Mouse (Mus musculus) left cerebral cortex, adult 18-20 months (tissue): ENCODE results near the gene Polr2b. TPM values are rescaled to one million over a fixed set of nuclear protein-coding genes. Genes with fewer than 3 reads are reported as not detected.
A peak's percentile ranks its signal among the peaks of the same experiment; 100 is the strongest.

Source experiments
- DNase-seq, 2 experiments: peaks; one replicate each; pipeline ENCODE4 v3.0.0; 2021 to 2022; ENCODE audit warnings: low spot score in 2 of 2, mixed read lengths in 1 of 2
- total RNA-seq, 2 experiments: library from RNA; stranded (reverse); gene quantifications; 2 replicates each; pipeline ENCODE4 v1.2.3; 2021

Gene Polr2b
- total RNA-seq, 2 experiments from 2014 or later, result 44.0 to 45.3 TPM

DNA sequence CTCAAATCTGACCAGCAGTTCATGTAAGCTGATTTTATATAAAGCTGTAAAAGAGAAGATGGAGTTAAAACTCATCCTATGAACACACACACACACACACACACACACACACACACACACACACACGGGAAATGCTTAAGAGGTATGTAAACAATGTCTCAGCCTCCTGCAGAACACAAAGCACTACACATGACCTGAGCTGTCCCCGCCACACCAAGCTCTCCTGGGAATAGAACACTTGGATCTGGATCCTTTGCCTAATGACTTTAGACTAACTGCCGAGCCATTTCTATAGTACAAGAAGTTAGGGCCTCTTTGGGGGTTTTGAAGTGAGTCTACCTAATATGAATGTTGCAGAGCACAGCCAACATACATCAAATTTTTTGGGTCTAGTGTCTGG is 52.2 kb downstream of the Polr2b start:
- no peak for DNase-seq

DNA sequence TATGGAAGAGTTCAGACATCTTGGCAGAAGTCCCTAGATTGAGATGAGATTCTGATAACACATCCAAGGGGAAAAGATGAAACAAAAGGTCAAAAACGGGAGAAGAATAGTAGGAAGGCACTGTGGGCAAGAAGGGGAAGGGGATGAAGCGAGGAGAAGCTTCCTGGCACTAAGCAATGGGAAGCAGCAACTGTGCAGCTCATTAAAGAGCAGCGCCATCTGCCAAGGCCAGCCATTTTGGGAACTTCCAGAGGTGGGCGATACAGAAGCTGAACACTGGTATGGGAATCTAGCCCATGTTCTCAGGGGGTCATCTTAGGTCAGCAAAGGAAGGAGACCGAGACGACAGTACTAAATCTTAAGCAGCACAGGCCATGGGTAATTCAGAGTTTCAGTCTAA is 53.7 kb downstream of the Polr2b start:
- peak; percentile 51 to 67 for DNase-seq

DNA sequence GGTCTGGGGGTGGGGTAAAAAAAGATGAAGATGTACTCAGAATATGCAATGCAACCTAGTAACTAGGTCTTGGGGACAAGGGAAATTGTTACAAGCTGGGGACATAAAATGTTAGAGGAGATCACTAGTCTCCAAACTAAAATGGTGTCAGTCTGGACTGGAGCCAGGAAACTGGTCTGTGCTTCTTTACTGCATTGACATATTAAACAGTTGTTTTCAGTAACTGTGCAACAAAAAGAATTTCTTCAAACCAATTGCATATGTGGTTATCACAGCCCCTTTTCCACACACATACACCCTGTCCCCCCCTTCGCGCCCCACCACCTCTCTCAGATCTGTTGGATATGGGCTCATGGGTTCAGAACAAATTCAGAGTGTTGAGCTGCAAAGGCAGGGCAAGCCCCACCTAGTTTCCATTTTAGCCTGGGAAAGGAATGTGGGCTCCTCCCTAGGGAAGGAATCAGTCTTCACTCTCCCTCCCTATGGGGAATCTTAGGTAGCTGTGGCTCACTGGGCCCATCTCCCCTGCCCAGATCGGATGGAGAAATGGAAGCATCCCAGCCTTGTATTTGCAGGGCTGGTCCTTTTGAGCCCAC is 54.6 kb downstream of the Polr2b start:
- DNase-seq, result no peak

DNA sequence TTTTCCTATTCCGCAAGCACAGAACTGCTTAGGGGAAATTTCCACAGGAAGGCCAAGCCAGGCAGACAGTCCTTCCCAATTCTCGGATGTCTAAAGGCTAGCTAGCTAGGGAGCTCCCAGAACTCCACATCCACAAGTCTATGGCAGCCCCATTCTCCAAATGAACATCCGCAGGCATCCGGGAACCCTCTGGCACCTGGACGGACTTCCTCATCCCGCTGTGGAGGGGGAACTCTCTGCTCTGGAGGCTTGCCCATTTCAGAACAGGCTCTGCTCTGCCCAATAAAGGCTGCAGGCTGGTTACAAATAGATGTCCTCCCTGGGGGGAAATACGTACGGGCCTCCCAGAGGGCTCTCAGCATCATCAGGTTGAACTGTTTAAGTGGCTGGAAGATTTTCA is 56.4 kb downstream of the Polr2b start:
- no peak for DNase-seq

DNA sequence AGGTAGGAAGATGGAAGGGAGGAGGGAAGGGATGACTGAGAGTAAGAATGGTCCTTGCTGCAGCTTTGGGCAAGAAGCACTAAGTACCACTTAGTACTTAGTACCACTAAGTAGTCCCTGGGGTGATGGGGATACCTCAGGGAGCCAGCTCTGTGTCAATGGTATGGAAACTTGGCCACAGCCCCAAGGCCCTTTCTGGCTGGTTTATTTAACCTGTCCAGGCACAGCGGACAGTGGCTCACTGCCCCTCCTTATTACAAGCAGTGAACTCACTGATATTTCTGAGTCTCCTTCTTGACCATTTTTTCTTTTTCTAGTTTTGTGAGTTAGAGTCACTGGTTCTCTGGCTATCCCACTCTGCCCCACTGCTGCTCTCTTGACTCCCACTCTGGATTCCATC is 57.2 kb downstream of the Polr2b start:
- no peak for DNase-seq

DNA sequence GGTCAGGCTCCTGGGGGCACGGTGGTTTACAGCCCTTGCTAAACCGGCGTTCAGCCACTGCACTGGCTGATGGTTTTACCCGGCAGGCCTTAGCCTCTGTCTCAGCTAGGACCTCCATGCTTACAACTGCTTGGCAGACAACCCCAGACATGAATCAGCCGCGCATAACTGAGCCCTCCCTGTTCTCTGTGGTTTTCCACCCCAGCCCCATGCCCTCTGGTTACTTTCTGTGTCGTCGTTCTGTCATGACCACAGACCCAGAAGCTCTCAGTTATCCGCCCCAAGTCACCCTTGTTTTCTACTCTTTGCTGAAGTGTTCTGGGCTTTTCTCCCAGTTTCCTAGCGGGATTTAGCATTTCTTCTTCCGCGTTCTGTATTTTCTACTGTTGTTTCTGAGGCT is 57.7 kb downstream of the Polr2b start:
- no peak for DNase-seq

DNA sequence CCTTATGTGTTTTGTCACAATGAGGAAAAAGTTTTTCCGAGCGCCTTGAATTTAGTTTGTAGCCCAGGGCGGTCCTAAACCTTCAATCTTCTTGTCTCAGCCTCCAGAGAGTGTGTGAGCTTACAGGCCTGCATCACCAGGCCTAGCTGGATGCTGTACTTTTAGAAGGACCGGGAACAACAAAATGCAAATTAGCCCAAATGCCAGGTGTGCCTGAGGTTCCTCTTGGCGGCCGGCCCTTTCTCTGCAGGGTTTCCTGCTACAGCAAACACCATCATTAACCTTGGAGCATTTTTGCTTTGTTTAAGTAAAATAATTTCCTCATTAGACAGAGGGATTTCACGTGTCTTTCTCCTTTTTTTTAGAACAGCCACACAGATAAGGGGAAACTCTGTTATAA is 58.2 kb downstream of the Polr2b start:
- no peak for DNase-seq

DNA sequence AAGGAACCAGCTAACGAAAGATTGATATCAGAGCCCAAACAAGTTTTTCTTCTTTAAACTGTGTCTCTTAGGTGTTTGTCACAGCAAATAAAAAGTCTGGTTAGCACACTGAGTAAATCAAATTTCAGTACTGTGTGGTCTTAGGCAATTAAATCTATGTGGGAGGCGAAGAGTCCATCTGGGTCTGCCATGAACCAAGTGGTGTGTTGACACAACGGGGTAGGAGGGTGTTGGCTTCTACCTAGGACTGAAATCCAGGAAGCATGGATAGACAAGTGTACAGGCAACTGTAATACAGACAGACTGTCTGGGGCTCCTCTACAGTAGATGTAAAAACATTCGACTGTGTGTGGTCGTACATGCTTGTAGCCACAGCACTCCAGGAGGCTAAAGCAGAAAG is 59.4 kb downstream of the Polr2b start:
- no peak for DNase-seq

DNA sequence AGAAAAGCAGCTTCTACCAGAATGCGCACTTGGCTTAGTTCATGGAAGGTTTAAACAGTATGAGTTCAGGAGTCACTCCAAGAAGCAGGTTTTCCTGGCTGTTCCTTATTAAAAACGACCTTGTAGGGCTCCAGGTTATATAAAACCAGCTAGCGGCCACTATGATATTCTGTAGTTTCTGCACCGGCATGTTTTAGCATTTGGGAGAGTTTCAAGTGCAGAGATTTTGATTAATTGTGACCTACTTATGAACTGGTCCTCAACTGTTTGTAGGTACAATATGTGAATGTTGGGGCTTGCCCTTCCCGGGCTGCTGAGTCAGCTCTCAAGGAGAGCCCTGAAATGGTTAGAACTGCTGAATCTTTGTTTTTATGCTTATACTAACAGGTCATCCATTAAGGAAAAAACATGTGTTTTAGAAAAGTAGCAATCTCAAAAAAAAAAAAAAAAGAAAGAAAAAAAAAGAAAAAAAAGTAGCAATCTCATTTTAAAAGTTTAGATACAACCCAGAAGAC is 60.5 kb downstream of the Polr2b start:
- no peak for DNase-seq

DNA sequence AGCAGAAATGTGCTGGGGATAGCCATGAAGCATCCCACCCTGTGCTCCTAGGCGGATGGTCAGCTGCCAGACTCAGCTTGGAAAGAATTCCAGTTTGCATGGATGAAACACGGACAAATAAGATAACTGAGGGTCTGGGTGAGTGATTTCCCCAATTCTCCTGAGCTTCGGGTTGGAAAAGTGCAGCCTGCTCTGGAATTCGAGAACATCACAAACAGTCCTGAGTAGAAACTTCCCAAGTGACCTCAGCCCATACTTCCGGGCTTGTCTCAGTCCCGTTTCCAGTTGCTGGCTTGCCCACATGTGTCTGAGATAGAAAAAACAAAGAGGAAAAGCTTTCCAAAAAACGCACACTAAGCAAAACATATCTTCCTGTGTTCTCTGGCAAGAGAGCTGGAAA is 62.3 kb downstream of the Polr2b start:
- DNase-seq, result no peak

DNA sequence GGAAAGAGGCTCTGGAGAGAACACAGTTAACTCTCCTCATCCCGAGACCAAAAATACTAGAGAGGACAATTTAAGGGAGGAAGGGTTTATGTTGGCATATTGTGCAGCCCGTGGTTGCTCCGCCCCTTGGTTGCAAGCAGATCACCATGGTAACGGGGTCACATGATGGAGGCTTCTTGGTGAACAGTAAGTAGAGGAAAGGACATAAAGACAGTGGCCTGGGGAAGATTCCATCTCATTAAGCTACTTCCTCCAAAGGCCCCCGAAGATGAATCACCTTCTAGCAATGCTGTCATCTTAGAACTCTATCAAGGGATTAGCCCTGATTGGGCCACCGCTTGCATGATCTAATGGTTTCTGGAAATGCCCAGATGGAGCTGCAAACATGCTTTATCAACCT is 62.8 kb downstream of the Polr2b start:
- DNase-seq, result no peak

DNA sequence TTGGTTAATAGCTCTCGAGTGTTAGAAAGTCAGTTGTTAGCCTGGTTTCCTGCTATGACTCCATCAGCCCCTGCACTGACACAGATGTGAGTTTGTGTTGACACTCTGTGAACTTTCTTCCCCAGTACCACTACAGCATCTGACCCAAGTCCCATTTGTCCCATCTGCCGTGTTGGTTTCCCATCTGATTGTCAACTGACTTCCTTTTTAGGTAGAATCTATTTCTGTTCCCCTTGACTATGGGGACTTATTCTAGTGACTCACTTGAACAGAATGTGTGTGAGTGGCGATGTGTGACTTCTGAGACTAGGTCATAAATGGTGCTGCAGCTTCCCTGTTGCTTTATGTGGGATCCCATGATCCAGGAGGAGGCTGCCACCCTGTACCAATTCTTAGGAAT is 65.0 kb downstream of the Polr2b start:
- DNase-seq, result no peak

DNA sequence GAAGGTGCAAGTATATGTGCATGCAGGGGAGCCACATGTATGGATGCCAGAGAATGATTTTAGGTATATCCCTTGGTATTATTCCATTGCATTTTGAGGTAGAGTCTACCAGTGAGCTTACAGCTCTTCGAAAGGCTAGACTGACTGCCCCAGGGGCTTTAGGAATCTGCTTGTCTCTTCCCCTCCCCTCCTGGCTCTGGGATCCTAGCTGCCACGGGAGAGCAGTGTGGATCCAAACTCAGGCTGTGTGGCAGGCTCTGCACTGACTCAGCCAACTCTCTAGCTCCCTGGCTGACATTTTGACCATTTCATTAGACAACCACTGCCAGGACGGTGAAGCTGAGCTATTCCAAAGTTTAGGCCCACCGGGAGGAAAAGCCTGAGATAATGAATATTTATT is 65.6 kb downstream of the Polr2b start:
- DNase-seq, result no peak

DNA sequence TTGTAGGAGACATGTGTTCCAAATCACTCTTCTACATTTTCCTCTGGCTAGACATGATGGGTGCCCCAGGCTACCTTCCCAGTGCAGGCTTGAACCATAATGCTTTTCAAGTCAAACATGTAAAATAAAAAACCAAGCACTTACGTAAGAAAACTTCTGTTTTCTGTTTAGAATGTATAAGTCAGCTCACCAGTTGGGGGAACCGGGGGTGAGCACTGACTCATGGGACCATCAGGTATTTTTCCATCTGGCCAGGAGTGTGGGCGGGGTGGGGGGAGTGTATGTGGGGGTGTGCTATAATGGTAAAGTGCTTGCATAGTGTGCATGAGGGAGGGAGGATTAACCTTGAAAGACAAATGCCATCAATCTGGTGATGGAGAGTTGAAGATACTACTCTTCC is 68.1 kb downstream of the Polr2b start:
- DNase-seq, result no peak

DNA sequence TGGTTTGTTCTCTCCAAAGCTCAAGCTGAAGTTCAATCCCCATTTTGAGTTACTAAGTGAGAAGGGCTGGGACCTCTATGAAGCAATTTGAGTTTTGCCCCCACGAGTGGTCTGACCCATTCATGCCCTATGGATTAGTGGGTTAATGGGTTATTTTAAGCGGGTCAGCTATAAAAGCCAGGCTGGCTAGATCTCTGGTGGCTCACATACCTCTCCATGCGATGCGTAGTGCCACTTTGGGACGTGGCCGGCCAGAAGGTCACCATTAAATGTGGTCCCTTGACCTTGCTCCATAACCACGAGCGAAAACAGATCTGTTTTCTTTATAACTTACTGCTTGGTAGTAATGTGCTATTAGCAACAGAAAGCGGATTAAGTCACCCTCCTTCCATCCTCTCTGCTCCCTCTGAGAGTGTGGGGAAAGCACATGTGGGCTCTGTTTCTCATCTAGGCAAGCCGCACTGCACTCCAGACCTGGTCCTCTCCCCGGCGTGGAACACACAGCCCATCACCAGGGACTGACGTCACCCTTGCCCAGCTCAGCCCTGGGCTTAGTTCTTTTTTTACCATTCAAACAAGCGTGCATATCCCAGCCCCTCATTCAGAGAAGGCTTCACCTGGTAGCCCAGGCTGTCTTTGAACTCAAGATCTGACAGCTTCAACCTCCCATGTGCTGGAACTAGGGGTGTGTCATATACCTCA is 69.6 kb downstream of the Polr2b start:
- DNase-seq, result no peak

DNA sequence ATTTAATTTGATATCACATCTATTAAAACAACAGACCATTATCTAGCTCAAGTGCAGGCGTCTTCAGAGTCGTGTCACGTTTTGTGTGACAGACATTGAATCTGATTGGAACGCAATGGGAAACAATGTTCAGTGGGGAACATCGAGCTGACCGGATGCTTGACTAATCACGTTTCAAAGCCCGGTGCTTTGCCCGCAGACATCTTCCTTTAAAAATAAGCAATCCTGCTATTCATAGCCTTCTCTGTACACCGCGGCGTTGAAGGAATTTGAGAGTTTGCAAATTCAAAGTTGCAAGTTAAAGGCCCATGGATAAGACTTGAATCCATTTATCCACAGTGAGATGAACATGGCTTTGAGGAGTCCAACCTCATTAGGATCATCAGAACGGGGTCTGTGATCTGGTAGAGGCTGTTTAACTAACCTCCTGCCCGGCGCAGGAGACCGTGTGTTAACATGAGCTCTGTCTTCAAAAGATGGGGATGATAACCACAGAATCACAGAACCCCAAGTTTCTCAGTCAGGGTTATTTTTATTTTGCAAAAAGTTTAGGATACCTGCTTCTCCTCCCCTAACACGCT is 70.5 kb downstream of the Polr2b start:
- no peak for DNase-seq

DNA sequence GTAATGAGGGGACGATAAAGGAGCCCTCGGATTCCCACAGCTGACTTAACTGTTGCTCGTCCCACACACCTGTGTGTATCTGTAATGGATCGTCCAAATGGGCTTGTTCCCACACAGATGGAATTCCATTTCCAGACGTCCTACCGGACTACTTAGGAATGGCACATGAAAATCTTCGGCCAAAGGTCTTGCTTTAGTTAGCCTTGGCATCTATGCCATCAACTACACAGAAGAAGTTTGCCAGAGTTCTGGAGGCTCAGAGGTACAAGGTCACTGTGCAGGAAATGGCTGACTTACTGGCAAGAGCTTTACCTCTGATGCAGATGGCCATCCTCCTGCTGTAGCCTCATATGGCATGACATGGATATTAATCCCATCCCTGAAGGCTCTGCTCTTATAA is 71.3 kb downstream of the Polr2b start:
- DNase-seq, result no peak

DNA sequence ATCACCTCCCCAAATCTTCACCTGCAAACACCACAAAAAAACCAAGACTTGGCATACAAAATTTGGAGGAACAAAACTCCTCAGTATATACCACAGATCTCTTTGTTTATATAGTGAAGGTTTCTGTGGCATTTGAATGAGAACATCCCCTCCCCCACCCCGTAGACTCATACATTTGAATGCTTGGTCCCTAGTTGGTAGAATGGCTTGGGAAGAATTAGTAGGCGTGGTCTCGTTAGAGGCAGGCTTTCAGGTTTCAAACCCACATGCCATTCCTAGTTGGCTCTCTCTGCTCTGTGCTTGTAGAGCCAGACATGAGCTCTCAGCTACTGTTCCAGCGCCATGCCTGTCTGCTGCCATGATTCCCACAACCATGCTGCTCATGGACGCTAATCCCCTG is 71.7 kb downstream of the Polr2b start:
- no peak for DNase-seq

DNA sequence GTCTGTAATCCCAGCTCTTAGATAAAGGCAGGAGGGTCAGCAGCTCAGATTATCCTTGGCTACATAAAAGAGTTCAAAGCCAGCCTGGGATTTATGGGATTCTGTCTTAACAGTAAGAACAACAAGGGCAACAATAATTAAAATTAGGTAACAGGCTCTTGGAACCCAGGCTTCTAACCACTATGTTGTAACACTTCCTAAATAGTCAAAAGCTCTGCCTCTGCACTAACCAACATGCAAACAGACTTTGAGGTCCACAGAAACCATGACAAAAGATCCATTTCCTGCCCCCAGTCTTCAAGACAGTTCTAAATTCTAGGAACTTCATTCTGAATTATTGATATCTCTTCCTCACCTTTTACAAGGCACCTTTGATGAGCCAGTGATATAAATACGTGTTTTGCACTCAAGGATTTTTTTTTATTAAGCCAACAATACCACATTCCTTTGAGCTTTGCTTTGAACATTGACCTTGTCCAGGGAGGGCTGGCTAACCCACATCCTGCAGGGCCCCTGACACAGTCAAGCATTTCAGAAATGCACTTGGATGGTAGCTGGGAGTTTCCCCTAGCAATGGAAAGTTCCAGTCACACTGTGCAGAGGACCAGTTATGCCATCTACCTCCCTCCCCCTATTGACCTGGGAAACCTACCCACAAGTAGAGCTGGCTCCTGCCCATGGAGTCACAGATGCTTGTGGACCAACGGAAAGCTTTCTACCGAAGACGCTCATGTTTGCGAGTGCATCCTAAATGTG is 74.0 kb downstream of the Polr2b start:
- no peak for DNase-seq

DNA sequence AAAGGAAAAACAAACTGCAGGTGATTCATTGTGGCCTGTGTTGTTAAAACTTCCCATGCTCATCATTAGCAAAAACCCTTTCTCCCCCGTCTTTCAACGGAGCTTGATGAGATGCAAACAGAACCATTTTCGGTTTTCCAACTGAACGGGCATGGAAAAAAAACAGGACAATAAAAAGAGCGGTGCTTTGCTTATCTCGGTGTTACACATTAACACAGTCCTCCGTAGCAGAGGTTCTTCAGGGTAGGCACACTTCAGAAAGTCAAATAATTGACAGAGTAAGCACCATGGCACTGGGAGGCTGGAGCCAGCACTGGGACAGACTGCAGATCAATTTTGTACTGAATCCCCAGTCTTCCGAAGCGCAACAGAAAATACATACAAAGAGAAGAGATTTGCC is 74.8 kb downstream of the Polr2b start:
- no peak for DNase-seq

DNA sequence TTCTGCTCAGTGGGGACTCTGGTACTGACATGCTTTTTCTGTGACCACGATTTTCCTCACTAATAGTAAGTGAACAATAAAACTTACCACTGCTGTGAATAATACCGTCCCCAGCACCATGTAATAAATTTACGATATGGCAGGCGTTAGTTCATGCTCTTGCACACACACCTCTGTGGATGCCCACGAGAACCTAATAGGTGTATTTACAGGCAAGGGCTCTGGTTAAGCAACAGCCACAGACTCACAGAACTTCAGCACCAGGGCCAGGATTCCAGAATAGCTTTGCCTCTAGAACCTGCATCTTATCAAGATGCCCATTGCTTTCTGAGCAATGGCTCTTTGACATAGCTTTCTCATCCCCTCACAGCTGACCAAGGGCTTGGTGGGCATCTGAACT is 75.3 kb downstream of the Polr2b start:
- no peak for DNase-seq
